Mouse (Mus musculus) Muller cell, postnatal 12 days (primary cell): ENCODE measurements around the gene Chtop.

ENCODE experiments used
- DNase-seq: peaks from one replicate; pipeline ENCODE4 v3.0.0-alpha.2; 2015; ENCODE audit errors: inconsistent ontology term

Gene Chtop

GRCm38 (mm10) chr3:90512276-90512675, 3.0 kb upstream of the Chtop start:
- no peak for DNase-seq

GRCm38 (mm10) chr3:90509747-90510123, 437 bp upstream of the Chtop start:
- DNase-seq, result no peak

GRCm38 (mm10) chr3:90508287-90508949, 880 bp downstream of the Chtop start:
- DNase-seq, result peak; percentile 40

DNA sequence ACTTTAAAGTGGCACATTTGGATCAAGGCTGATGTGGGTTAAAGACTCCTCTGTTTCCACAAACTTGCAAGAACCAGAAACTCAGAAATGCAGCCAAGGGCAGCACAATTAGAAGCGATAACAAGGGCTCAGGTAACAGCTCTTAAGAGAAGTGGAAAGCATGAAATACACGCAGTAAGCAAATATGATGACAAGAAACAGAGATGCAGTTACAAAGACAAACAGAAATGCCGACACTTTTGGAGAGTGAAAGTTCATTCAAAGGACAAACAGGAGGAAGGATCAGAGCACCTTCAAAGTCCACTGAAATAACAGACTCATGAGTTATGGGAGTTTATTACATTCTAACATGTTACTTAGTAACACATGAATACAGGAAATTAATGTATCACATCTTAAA, 2.9 kb downstream of the Chtop start:
- no peak for DNase-seq

GRCm38 (mm10) chr3:90505216-90505615, 4.1 kb downstream of the Chtop start:
- no peak for DNase-seq

DNA sequence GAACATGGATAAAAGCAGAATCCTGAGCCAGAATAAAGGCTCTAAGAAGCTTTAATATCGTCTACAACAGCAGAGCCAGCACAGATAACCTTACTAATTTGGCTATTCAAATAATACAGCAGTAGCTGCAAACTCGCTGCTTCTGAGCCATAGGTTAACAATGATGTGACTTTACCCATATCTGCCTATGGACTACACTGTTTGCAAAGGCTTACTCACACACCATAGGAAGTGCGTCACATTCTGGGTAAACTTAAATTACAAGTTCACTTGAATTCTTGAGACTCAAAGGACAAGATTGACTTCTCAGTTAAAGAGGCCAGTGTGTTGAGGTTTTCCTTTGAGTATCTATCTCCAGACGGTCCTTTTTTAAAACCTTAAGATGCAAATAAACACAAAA, 5.9 kb downstream of the Chtop start:
- DNase-seq, result no peak

- DNase-seq, result no peak
Measured at GRCm38 (mm10) chr3:90497597-90497996, 11.7 kb downstream of the Chtop start.

- DNase-seq, result no peak
Measured at GRCm38 (mm10) chr3:90495850-90496525, 13.3 kb downstream of the Chtop start.

DNA sequence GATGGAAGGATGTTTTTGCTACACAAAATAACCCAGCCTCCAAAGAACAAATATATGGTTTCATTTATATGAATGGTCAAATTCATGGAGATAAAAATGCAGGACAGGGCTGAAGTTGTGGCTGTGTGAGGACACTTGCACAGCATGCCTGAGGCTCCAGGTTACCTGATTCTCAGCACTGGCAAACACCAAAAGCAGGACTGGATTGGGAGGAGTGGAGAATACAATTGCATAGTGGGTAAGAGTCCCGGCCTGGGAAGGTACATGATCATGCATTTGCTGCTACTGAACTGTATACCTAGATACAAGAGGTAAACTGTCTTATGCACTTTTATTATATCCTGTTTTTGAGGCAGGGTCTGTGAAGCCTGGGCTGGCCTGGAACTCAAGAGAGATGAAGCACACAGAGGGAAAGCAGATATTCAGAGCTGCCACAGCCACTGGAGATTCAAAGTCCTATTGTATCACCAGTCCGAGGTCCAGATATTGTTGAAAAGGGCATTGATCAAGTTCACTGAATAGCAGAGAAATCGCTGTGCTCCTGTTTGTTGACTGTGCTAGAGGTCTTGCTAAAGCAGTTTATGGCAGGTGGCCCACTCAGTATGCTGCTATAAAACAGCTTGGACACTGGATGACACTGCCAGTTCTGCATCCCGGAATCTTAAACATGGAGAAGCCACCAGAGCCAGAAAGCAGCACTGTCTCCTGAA, 15.3 kb downstream of the Chtop start:
- no peak for DNase-seq

GRCm38 (mm10) chr3:90491350-90491749, 17.9 kb downstream of the Chtop start:
- DNase-seq, result no peak

DNA sequence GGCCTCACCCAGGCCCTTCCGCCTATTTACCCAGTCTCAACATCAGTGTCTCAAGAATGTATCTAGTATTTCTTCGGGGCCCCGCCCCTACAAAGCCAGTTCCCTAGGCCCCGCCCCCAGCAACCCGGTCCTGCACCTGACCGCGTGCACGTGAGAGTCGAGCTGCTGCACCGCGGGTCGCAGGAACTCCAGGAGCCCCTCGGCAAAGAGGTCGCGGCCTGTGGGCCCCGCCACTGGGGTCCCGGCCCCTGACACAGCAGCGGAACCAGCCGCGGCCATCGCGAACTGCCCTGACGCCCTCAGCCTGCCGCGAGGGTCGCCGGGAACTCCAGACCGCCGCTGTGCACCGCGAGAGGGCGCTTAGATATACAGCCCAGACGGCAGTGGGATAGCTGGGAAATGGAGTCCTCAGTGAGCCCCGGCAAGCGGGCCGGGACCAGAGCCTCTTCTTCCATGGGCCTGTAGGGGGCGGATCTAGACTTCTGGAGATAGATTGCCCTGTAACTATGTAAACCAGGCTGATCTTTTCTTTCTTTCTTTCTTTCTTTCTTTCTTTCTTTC, 18.5 kb downstream of the Chtop start, which contains the start of gene Snapin:
Gene Snapin, minus strand, starts transcription at position 338 of the 561 bp plus-strand sequence.
- peak; percentile 95 for DNase-seq

DNA sequence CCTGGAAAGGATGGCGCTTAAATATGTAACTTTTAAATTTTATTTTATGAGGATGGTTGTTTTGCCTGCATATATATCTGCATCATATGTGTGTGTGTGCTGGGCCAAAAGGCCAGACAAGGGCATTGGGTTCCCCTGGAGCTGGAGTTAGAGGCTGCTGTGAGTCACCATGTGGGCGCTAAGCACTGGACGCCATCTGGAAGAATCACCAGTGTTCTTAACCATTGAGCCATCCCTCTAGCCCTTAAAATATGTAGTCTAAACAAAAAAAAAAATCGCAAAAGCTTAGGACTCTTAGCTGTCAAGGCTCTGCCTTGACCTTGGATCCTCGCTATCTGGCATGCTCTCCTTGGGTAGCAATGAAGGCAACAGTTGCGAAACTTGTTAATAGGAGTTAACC, 20.7 kb downstream of the Chtop start:
- DNase-seq, result no peak

- no peak for DNase-seq
Measured at GRCm38 (mm10) chr3:90486998-90487397, 22.3 kb downstream of the Chtop start.

DNA sequence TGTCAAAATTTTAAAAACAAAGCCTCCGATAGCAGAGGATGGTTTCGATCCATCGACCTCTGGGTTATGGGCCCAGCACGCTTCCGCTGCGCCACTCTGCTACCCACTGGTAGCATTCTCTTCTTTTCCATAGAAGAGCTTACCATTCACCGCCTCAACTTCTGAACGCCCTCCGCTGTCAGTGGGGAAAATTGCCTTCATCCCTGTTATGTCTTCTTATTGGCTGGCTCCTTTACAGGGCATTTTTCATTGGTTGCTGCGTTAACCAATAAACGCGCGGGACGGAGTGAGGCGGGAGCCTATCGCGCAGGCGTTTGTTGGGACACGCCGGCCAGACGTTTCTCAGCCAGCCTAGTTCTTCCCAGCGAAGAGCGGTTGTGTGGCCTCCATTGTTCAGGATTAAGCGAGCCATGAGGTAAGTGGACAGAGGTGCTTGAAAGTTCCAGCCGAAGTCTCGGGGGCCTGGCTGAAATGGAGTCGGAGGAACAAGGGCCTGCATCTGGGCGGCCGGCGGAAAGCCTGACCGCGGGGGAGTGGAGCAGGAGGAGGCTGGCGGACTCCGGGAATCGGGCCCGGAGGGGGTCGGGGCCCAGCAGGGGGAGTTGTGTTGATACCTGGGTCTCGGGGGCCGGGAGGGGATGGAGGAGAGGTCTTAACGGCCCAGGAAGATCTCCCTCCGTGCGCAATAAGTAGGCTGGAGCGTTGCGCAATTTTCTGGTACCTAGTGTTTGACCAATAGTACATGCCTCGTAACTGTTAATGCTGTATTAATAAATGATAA, 33.3 kb downstream of the Chtop start, which contains the start of gene Ilf2:
Gene Ilf2, plus strand, starts transcription at position 296 of the 781 bp plus-strand sequence.
- peak; percentile 97 for DNase-seq

- DNase-seq, result no peak
Measured at GRCm38 (mm10) chr3:90475151-90475830, 34.0 kb downstream of the Chtop start.

DNA sequence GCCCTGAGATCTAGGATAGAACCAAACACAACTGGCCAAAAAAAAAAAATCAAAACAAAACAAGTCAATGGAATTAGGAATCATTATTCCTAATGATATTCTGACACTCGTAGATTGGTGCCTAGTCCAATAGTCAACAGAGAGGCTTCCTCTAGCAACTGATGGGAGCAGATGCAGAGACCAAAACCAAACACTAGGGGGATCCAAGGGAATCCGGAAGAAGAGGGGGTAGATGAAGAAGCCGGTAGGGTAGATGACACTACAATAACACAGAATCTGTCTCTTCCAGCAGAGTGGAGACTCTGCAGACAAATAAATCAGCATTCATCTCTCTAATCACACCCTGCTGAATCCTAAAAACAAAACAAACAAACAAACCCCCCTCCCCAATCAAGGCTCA, 37.1 kb downstream of the Chtop start:
- DNase-seq, result no peak

DNA sequence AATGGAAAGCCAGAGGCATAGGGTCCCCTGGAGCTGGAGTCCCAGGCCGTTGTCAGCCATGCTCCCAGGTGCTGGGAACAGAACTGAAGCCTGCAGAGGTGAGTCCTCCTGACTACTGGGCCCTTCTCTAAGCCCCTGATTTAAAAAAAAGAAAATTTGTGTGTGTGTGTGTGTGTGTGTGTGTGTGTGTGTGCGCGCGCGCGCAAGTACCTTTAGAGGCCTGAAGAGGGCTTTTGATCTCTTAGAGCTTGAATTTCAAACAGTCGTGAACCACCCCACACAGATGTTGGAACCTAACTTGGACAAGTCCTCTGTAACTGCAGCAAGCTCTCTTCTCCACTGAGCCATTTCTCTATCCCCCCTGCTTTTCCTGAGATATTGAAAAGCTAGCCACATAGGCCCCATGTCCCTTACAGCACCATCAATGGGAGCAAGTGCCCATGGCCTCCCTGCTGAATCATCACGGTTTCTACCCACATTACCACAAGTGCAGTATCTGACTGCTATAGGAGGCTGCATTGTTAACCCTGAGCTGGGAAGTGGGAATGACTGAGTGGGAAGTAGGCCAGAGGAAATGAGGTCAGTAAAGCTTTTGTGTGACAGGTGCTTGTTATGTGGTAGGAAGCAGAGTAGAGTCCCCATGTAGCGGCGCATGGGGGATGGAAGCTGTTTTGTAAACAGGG, 41.5 kb downstream of the Chtop start:
- DNase-seq, result peak; percentile 14

- DNase-seq, result peak; percentile 64
Measured at GRCm38 (mm10) chr3:90466311-90466766, 43.0 kb downstream of the Chtop start.

GRCm38 (mm10) chr3:90465686-90466310, 43.5 kb downstream of the Chtop start, which contains the start of gene Npr1:
Gene Npr1, minus strand, starts transcription at chr3:90465866.
- peak; percentile 29 for DNase-seq
